Mouse (Mus musculus): ENCODE measurements at regions not wholly inside any gene's neighbourhood (a gene's known extent, or its start where the extent isn't known, plus 50 kb on each side); places are given as distances from the start of the nearest gene placed in this dataset.

- no peaks in the 10 kb centered on the region for H3K4me1 ChIP-seq (ENCODE audit: control insufficient read depth, insufficient read depth, low read length)
- DNase-seq = no peak
- TF ChIP-seq POLR2A (IDR thresholded peaks at IDR 0.05; ENCODE audit: borderline replicate concordance, extremely low read depth, low read depth, low read length) (no peak), CTCF (IDR thresholded peaks at IDR 0.05; ENCODE audit: insufficient read depth, low read length) (no peak)
- 47% methylated on average over 1 of the region's 1 CpGs for WGBS
- no peak overlapping the region for H3K4me3 ChIP-seq (replicated peaks; ENCODE audit: extremely low read depth, low read depth, low read length)
Measured at GRCm38 (mm10) chr14:114612400-114612799, 479.6 kb upstream of the Gpc5 start.

DNA sequence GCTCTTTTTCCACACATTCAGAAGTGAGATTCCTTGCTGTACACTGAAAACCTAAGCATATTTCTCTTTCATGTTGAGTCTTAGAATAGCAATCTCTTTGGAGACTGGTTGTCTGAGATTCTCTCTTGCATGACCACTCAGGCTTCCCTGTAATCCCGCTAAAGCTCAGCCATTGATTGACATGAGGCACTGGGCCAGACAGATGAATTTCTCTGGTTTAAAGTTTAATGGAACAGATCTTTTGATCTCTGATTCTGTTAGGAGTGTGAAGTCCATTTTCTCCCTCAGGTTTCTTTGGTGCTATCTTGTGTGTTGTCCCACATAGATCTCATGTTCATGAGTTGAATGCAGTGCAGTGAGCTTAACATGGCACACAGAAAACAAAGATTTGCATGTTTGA is 435.4 kb upstream of the Gpc5 start:
- no peak for TF ChIP-seq POLR2A (IDR thresholded peaks at IDR 0.05; ENCODE audit: borderline replicate concordance, extremely low read depth, low read depth, low read length)
- TF ChIP-seq CTCF (IDR thresholded peaks at IDR 0.05; ENCODE audit: insufficient read depth, low read length) = no peak
- H3K4me3 ChIP-seq (replicated peaks; ENCODE audit: extremely low read depth, low read depth, low read length) = no peak overlapping the region
- H3K4me1 ChIP-seq (ENCODE audit: control insufficient read depth, insufficient read depth, low read length) = no peaks in the 10 kb centered on the region
- 77% methylated on average over 1 of the region's 1 CpGs for WGBS
- DNase-seq = no peak

GRCm38 (mm10) chr14:114662028-114662427 is 430.0 kb upstream of the Gpc5 start:
- TF ChIP-seq CTCF (IDR thresholded peaks at IDR 0.05; ENCODE audit: insufficient read depth, low read length) = no peak
- TF ChIP-seq POLR2A (IDR thresholded peaks at IDR 0.05; ENCODE audit: borderline replicate concordance, extremely low read depth, low read depth, low read length) = no peak
- Histone ChIP-seq H3K4me1 (ENCODE audit: control insufficient read depth, insufficient read depth, low read length) (no peaks in the 10 kb centered on the region), H3K4me3 (replicated peaks; ENCODE audit: extremely low read depth, low read depth, low read length) (no peak overlapping the region)
- no peak for DNase-seq
- 67% methylated on average over 2 of the region's 2 CpGs for WGBS

DNA sequence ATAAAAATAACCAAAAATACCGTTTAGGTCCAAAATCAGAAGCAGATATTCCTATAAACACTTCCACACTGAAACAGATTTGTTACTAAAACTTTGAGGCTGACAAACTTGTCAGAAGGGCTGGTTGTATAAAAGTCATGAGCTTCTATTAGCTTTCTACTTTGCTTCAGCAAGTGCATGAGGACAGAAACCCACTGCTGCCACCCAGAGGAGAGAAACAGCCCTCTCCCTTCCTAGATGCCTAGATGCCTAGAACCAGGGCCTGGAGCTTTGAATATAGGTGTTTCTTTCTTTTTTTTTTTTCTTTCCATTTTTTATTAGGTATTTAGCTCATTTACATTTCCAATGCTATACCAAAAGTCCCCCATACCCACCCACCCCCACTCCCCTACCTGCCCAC is 406.9 kb upstream of the Gpc5 start:
- no peak for TF ChIP-seq POLR2A (IDR thresholded peaks at IDR 0.05; ENCODE audit: borderline replicate concordance, extremely low read depth, low read depth, low read length)
- TF ChIP-seq CTCF (IDR thresholded peaks at IDR 0.05; ENCODE audit: insufficient read depth, low read length) = no peak
- whole genome bisulfite sequencing = 54% methylated on average over 1 of the region's 1 CpGs
- no peak for DNase-seq
- Histone ChIP-seq H3K4me3 (replicated peaks; ENCODE audit: extremely low read depth, low read depth, low read length) (no peak overlapping the region), H3K4me1 (ENCODE audit: control insufficient read depth, insufficient read depth, low read length) (no peaks in the 10 kb centered on the region)

DNA sequence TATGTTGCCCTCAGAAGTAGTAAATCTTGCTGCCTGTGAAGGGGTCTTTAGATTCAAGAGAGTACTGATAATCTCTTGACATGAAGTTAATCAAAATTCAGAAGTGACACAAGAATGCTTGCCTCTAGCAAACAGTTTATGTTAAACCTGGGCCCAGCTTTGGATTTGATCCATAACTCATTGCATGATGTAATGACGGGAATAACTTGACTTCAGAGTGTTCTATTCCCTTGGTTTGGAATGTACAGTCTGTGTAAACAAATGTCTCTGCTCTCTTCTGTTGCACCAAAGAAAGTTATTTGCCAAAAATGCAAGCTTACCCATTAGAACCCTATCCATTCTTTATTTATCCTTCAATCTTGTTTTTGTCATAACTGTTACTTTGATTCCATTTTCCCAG is 397.1 kb upstream of the Gpc5 start:
- no peak for TF ChIP-seq POLR2A (IDR thresholded peaks at IDR 0.05; ENCODE audit: borderline replicate concordance, extremely low read depth, low read depth, low read length)
- no peak for TF ChIP-seq CTCF (IDR thresholded peaks at IDR 0.05; ENCODE audit: insufficient read depth, low read length)
- no peak for DNase-seq
- Histone ChIP-seq H3K4me1 (ENCODE audit: control insufficient read depth, insufficient read depth, low read length) (no peaks in the 10 kb centered on the region), H3K4me3 (replicated peaks; ENCODE audit: extremely low read depth, low read depth, low read length) (no peak overlapping the region)
- WGBS = 27% methylated on average over 1 of the region's 1 CpGs

- 54% methylated on average over 4 of the region's 4 CpGs for WGBS
- Histone ChIP-seq H3K4me3 (replicated peaks; ENCODE audit: extremely low read depth, low read depth, low read length) (no peak overlapping the region), H3K4me1 (ENCODE audit: control insufficient read depth, insufficient read depth, low read length) (no peaks in the 10 kb centered on the region)
- TF ChIP-seq CTCF (IDR thresholded peaks at IDR 0.05; ENCODE audit: insufficient read depth, low read length) = no peak
- no peak for TF ChIP-seq POLR2A (IDR thresholded peaks at IDR 0.05; ENCODE audit: borderline replicate concordance, extremely low read depth, low read depth, low read length)
- no peak for DNase-seq
Measured at GRCm38 (mm10) chr14:114697543-114697942, 394.5 kb upstream of the Gpc5 start.

DNA sequence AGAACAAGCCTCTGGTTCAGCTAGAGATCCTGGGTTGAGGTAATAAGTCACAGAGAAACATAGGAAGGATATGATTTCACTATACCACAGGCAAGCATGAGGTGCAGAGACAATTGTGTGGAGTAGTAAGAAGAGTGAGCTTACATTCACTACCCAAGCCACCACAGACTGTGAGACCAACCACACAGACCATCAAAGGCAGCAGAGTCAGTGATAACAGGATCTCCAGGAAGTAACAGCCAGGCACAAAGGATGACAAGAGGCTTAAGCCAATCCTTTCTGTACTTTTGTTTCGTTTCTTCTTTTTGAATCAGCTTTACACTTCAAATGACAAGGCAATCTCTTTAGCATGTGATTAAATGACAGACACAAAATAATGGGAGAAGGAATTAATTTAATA is 368.9 kb upstream of the Gpc5 start:
- H3K4me3 ChIP-seq (replicated peaks; ENCODE audit: extremely low read depth, low read depth, low read length) = no peak overlapping the region
- TF ChIP-seq CTCF (IDR thresholded peaks at IDR 0.05; ENCODE audit: insufficient read depth, low read length) = no peak
- 22% methylated on average over 1 of the region's 1 CpGs for WGBS

DNA sequence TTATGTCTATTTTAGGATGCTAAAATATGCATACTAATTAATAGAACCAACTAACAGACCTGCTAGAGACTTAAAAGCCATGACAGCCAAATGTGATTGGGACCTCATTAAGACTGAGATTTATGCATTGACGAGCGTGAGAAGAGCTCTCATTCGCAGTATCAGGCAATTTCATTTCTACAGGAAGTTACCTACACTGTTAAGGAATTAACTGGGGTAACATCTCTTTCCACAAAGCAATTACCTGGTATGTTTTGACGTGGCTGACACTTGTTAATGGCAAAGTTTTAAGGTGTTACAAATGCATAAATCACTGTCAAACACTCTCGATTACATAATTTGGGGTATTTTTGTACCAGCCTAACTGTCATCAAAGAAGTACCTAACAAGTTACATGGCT is 324.7 kb upstream of the Gpc5 start:
- no peak for DNase-seq
- Histone ChIP-seq H3K4me1 (ENCODE audit: control insufficient read depth, insufficient read depth, low read length) (no peaks in the 10 kb centered on the region), H3K4me3 (replicated peaks; ENCODE audit: extremely low read depth, low read depth, low read length) (no peak overlapping the region)
- TF ChIP-seq POLR2A (IDR thresholded peaks at IDR 0.05; ENCODE audit: borderline replicate concordance, extremely low read depth, low read depth, low read length) = no peak
- TF ChIP-seq CTCF (IDR thresholded peaks at IDR 0.05; ENCODE audit: insufficient read depth, low read length) = no peak
- WGBS = 75% methylated on average over 5 of the region's 5 CpGs

More for the DNA sequence above, 368.9 kb upstream of the Gpc5 start:
- no peaks in the 10 kb centered on the region for H3K4me1 ChIP-seq (ENCODE audit: control insufficient read depth, insufficient read depth, low read length)
- no peak for DNase-seq

GRCm38 (mm10) chr14:114776723-114777122 is 315.3 kb upstream of the Gpc5 start:
- no peak overlapping the region for H3K4me3 ChIP-seq (replicated peaks; ENCODE audit: extremely low read depth, low read depth, low read length)
- no peak for TF ChIP-seq POLR2A (IDR thresholded peaks at IDR 0.05; ENCODE audit: borderline replicate concordance, extremely low read depth, low read depth, low read length)
- no peak for TF ChIP-seq CTCF (IDR thresholded peaks at IDR 0.05; ENCODE audit: insufficient read depth, low read length)
- no peak for DNase-seq
- no peaks in the 10 kb centered on the region for H3K4me1 ChIP-seq (ENCODE audit: control insufficient read depth, insufficient read depth, low read length)
- 64% methylated on average over 2 of the region's 2 CpGs for WGBS

GRCm38 (mm10) chr14:114781821-114782220 is 310.2 kb upstream of the Gpc5 start:
- DNase-seq = no peak
- TF ChIP-seq POLR2A (IDR thresholded peaks at IDR 0.05; ENCODE audit: borderline replicate concordance, extremely low read depth, low read depth, low read length) (no peak), CTCF (IDR thresholded peaks at IDR 0.05; ENCODE audit: insufficient read depth, low read length) (no peak)
- H3K4me1 ChIP-seq (ENCODE audit: control insufficient read depth, insufficient read depth, low read length) = no peaks in the 10 kb centered on the region
- 82% methylated on average over 3 of the region's 3 CpGs for WGBS
- no peak overlapping the region for H3K4me3 ChIP-seq (replicated peaks; ENCODE audit: extremely low read depth, low read depth, low read length)
